Mouse (Mus musculus): ENCODE results near the gene Ndufa7.

Gene Ndufa7

DNA sequence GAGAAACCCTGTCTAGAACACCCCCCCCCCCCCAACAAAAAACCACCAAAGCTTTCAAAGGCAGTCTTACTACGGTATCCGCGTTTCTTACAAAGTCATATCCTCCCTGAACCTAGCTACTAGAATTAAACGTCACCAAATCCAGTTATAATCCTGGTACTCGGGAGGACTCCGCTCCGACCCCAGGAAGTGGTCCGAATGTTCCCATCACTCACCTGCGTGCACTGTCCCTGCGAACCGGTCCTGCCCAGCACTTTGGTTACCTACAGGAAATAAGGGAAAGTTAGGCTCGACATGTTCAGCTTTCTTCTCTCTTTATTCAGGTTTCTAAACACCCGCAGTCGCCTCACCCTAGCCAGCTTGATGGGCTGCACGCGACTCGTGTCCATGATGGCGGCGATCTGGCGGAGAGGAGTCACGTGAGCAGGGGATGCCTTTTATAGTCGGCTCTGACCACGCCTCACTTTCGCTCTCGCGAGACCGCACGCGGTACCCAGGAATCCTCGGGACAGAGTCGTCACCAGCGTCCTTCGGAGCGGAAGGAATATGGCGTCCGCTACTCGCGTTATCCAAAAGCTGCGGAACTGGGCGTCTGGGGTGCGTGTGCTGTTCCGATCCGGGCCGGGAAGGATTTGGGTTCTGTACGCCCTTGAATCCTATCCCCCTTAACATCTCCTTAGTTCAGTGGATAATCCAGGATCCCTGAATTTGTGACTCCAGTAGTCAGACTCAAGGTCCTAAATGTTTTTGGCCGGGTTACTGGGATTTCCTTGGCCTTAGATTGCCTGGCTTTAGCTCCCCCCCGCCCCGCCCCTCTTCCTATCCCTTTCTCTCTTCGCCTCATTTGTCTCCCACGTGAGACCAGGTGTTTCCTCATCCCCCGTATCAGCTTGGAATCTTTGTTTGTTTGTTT lies at the start of gene Ndufa7, which contains the start of gene Rps28:
TSS of gene Ndufa7 (plus strand) at position 489 of the 913 bp plus-strand sequence.
TSS of gene Rps28 (minus strand) at position 479 of the 913 bp plus-strand sequence.
- DNase-seq (ENCODE audit: low spot score) = peak; percentile 98

DNA sequence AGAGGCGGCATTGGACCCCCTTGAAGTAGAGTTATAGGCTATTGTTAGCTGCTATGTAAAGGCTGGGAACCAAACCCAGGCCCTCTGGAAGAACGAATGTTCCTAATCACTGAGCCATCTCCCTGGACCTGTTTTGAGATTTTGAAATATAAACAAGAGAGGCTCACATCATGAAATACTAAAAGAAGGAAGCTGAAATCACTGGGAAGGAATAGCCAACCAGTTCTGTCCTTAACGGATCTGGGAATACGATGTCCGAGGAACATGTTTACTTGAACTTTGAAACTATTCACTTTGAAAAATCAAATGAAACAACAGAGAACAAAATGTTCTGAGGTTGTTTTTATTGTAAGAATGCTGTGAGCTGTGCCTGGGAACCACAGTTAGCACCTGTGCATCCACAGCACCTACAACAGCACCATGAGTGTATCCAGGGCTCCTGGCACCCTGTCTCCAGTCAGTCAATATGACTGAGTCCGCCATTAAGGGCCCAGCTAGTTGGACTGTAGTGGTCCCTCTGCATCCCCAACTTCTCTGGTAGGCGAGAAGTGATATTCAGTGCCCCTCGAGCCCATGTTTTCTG lies 49.7 kb upstream of the Ndufa7 start:
- no peak for DNase-seq (ENCODE audit: low spot score)

DNA sequence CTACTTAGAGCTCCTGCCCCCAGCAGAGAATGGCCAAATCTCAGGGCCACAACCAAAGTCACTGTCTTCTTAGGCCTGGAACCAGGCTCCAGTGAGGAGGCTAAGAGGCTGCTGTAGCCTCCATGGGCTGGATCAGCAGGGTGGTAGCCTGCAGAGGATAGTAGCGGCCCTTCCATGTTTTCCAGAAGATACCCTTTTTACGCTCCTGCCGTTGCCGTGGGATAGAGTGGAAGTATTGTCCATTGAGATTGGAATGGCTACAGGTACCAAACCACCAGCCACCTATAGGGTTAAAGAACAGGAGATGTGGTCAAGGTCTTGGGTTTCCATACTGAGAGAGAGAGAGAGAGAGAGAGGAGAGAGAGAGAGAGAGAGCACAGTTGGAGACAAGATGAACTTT lies 49.1 kb upstream of the Ndufa7 start:
- no peak for DNase-seq (ENCODE audit: low spot score)

DNA sequence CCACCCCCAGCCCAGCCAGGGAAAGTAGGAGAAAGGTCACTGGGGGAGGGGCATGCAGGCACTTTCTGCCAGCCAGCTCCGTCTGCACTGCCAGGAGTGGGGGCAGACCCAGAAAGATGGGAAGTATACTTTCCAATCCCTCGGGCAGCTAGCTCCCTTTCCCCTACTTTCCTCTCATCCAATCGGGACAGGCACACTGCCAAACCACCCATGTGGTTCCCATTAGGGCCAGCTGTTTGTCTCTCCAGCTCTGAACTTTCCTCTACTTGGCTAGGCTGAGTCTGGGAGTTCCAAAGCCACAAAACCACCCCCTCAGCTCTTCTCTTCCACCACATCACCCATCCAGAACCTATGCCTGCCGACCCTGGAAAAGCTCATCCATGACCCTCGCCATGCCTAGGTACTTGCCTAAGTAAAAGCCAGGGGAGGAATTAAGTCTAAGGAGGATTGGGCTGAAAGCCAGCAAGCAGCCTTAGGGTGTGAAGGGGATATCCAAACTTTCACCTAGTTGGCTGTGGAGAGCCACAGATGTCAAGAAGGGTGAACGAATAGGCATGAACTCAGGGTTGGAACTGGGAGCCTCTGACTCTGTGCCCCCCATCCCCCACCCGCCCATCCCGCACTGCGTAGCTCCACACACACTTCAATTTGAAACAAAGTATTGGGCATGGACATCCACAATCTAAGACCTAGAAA lies 45.0 kb upstream of the Ndufa7 start:
- peak; percentile 87 for DNase-seq (ENCODE audit: low spot score)

DNA sequence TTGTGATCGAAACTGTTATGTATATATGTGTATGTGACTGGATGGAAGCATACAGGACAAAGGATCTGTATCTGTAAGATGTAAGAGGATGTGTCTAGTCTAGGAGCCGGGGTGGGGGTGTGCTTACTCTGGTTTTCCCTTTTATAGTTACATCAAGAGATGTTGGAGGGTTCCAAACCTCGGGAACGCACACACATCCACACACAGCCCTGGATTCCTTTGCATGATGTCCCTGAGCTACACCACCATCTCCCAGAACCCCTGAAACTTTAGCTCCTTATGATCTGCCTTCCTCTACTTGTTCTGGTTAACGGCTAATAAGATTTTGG lies 44.4 kb upstream of the Ndufa7 start:
- no peak for DNase-seq (ENCODE audit: low spot score)

DNA sequence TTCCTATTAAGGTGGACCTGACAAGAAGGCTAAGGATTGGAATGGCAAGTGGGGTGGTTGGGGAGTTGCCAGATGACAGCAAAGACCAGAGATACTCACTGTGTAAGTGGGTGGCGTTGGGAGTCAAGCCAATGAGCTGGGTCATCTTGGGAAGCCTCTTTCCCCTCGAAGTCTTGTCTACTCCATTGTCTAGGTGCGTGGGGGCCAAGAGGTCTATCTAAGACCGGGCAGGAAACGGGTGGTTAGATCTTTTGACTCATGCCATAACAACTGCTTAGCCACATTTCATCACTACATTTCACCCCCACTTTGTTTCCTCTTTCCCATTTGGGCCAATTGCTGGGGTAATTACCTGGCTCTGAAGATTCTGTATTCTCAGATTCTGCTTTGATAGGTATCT lies 43.9 kb upstream of the Ndufa7 start:
- peak; percentile 37 for DNase-seq (ENCODE audit: low spot score)

DNA sequence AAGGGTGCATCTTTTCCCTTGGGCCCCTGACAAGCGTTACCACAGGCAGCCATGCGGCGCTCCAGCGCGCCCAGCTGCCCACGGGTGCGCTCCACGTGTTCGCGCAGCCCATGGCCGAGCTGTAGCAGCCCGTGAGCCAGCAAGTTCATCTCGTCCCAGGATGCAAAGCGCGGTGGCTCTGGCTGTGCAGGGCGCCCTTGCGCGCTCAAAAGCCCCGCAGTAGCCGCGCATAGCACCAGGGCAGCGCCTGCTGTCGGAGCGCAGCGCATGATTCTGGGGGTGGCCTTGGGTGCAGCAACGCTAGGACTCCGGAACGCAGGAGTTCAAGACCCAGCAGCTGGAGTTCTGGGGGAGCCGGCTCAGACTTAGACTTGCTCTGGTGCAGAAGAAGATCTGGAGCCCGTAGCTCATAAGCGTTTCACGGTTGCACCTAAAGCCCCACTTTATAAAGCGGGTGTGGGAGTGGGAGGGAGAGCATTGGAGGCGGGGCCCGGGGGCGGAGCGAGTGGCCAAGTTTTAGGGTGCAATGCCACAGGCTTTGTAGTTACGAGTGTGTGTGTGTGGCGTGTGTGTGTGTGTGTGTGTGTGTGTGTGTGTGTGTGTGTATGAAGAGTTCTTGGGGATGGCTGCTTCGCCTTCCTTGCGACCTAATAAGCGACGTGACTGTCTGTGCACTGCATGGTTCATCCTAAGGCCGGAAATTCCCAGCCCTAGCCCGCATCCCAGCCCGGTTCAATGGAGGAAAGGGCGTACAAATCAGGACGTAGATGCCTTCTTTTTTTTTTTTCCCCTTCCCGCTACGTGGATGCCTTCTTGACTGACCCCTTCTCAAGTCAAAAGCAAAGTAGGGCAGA lies 43.0 kb upstream of the Ndufa7 start, which contains the start of gene Angptl4:
TSS of gene Angptl4 (minus strand) at position 707 of the 854 bp plus-strand sequence.
- DNase-seq (ENCODE audit: low spot score) = peak; percentile 55

DNA sequence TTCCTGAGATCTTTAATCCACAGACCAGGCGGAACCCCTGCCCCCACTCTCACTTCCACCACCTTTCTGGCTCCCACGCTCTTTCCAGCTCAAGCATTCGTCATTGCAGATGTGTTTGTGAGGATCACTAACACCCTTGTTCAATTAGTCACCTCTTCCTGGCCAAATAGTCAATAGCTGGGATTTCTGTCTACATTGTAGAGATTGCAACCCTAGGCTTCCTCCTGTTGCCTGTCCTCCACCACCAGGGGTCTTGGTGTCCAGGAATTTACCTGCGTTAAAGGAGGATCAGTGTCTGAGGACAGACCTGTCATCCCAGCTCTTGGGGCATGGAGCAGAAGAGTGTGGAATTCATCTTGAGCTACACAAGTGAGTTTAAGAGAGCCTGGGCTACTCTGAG lies 42.3 kb upstream of the Ndufa7 start:
- no peak for DNase-seq (ENCODE audit: low spot score)

DNA sequence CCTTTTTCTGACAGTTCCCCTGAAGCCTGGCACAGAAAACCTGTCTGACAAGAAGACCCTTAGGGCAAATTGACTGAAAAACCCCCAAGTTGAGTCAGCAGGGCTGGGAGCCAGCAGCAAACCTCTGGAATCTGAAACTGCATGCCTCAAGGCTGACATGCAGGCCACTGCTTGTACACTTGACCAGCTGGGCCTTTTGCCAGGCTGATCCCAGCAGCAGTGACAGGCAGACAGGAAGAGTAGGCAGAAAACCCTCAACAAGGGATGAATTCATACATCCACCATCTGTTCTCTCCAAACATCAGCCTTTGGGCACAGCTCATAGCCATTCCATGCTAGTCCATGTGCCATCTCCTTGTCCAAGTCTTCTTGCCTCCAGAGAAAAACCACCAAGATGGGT lies 41.0 kb upstream of the Ndufa7 start:
- peak; percentile 79 for DNase-seq (ENCODE audit: low spot score)

DNA sequence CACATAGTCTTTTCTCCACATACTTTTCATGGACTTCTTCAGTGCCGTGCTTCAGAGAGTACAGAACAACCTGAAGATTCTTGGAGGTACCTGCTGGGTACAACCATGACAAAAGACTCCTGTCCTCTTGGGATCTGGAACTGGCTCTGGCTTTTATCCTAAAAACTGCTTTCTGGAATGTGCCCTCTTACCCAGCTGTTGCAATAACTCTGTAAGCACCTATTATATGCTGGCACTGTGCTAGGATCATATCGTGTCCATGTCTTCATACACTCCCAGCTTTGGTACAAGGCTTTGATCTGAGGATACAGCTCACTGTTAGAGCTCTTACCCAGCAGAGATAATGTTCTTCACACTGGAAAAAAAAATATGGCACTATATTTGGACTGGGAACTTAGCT lies 39.4 kb upstream of the Ndufa7 start:
- DNase-seq (ENCODE audit: low spot score) = no peak

DNA sequence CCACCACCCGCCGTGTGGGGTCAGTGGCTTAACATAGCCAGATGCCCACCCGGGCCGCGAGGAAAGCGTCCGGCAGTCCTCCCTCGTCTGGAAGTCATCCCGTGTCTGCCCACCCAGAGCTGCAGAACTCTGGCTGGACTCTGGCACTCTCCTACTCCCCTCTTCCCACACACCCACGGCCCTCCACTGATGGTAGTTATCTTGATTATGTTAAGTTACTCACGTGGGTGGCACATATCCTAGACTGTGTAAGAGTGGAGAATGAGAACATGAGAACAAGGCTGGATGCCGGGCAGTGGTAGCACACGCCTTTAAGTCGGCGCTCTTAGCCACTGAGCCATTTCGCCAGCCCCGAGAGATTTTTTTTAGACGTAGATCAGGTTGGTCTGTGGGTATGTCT lies 38.0 kb upstream of the Ndufa7 start:
- no peak for DNase-seq (ENCODE audit: low spot score)

DNA sequence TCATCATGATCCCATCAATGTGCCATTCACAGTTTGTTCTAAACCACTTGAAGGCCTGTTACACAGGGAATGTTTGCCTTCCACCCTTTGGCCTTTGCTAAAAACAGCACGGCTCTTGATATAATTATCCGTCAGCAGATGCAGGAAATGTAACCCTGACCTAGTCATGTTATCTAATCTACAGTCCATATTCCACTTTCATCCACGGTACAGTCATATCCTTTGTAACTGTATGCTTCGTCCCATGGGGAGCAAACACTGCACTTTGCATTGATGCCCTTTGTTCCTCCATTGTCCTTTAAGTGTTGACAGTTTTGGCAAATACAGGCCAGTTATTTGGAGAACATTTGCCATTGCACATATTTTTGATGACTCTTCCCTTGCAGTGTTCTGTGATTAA lies 35.6 kb upstream of the Ndufa7 start:
- DNase-seq (ENCODE audit: low spot score) = no peak

DNA sequence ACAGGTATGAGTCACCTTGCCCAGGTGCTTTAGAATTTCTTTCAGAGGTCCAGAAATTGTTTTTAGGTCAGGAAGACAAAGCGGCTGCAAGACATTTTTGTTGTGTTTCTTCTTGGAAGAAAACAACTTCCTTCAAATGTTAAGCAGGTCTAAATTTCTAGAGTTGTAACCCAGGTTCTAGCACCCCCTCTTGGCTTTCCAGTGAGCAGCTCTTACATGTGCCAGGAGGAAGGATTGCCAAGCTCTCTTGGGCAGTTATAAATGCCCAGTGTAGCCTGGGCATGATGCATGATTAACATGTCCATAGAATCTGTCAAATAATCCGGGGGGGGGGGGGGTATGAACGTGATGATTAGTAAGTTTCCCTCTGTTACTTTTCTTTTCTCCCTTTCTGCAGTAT lies 26.1 kb upstream of the Ndufa7 start:
- DNase-seq (ENCODE audit: low spot score) = no peak

DNA sequence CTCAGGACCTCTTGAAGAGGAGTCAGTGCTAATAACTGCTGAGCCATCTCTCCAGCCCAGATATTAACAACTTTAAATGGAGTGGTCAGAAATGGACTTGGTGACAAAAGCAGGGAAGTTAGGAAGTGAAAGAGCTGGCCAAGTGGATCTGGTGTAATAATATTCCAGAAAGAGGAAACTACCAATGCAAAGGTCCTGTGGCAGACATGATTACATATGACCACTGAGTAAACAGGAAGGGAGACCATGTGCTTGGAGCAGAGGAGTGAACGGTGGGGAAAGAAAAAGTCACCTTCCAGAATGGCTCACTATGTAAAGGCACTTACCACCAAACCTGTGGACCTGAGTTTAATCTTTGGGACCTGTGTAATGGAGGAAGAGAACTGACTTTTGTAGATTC lies 25.1 kb upstream of the Ndufa7 start:
- DNase-seq (ENCODE audit: low spot score) = no peak

DNA sequence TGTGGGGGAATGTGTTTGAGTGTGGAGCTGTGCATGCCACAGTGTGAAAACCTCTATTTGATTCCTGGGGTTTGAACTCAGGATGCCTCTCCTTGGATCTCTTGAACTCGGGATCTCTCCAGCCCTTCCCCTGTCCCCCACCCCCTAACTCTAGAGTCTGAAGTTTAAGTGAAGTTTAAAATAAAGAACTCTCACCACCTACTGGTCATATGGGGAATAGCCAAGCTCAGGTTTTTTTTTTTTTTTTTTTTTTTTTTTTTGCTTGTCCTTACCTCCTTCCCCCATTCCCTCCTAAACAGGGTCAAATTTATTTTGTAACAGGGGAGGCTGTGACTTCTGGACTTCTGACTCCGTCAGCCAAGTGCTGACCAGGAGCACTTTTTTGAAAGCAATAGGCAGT lies 22.2 kb upstream of the Ndufa7 start:
- no peak for DNase-seq (ENCODE audit: low spot score)

DNA sequence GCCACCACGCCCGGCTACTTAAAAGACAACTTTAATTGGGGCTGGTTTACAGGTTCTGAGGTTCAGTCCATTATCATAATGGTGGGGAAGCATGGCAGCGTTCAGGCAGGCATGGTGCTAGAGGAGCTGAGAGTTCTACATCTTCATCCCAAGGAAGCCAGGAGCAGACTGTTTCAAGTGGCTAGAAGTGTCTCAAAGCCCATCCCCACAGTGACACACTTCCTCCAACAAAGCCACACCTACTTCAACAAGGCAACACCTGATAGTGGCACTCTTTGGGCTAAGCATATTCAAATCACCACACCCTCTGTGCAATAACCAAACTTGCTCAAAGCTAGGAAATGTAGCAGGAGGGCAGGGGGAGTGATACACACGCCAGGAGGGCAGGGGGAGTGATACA lies 20.2 kb upstream of the Ndufa7 start:
- no peak for DNase-seq (ENCODE audit: low spot score)

DNA sequence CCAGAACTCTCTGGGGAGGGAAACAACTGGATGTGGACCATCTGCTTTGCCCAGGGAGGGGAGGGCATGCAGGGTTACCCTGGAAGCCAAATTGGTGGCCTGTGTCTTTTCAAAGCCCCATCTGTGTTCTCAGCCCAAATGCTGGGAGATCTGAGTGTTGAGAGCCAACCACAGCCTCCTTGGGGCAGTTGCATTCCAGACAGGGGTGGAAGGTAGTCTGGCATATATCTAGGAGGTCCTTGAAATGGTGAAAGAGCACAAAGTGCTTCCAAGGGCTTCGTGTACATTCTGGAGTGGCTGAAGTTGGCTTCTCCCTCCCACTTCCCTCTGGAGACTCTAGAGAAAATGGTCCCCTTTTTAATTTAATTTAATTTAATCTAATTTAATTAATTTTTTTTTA lies 19.6 kb upstream of the Ndufa7 start:
- DNase-seq (ENCODE audit: low spot score) = no peak

DNA sequence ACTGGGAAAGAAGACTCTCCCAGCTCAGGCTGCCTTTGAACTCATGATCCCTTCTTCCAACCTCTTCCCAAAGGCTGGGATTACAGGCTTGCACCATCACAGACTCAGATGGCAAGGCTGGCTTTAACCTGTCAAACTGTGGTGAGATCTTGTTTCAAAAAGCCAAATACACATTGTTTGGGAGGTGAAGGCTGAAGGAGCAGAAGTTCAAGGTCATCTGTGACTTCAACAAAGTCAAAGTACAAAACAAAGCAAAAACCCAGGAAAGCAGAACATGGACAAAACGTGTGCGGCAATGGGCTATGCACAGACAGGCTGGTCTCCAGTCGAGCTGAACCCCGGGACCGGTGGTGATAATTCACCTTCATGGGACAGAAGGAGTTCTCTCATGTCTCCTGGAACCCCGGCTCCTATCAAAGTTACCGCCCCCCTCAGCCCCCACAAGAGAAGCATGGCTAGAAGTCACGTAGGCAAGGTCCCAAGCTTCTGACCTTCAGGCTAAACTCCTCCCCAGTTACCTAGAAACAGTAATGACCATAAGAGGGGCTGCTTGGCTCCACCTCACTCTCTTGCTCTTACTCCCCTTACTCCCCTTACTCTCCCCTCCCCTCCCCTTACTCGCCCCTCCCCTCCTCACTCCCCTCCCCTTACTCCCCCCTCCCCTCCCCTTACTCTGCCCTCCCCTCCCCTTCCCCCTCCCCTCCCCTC lies 17.0 kb upstream of the Ndufa7 start:
- DNase-seq (ENCODE audit: low spot score) = no peak

DNA sequence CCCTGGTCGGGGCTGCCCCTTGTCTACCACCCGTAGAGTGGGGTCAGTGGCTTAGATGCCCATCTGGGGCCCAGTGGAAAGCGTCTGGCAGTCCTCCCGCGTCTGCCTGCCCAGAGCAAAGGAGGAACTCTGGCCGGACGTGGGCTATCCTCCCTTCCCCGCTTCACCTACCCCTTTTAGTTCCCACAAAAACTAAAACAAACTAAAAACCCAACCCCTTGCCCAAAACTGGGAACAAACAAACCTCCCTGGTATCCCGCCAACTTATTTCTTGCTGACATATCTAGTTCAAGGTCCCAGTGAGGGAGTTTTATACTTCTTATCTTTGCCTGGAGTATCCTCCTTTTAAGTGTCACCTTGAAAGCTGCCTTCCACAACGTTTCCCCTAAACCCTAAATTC lies 16.2 kb upstream of the Ndufa7 start:
- DNase-seq (ENCODE audit: low spot score) = no peak

DNA sequence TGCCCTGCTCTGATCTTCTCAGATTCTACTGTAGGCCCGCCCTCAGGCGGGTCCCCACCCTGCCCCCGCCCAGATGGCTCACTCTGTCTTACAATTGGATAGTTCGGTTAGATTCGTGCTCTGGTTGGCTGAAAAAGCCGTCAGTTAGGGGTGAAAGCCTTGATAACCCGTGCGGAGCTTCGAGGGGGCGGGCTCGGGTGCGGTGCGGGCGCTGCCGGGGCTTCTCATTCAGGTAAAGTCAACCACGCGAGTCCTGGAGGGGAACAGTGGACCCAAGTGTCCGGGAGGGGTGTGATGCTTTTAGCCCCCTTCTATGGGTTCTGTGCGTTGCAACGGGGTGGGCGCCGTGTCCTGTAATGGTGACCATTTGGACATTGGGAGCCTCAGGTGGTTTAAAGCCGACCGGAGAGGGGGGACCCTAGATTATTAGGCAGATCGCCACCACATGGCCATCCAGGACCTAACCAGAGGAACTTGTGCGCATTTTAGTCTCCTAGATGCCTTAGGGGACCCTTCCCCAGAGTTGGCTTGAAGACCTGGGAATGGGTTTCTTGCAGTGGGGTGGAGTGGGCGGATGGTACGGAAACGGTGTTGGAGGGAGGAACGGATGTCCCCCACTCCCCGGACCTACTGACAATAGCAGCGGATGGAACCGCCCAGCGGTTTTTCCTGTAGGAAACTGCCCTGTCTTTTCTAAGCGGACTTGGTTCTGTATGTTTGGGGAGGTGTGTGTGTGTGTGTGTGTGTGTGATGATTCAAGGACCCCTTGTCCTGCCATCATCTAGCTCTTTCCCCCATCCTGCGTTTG lies 13.8 kb upstream of the Ndufa7 start, which contains the start of gene Kank3:
TSS of gene Kank3 (plus strand) at position 186 of the 808 bp plus-strand sequence.
- peak; percentile 93 for DNase-seq (ENCODE audit: low spot score)

DNA sequence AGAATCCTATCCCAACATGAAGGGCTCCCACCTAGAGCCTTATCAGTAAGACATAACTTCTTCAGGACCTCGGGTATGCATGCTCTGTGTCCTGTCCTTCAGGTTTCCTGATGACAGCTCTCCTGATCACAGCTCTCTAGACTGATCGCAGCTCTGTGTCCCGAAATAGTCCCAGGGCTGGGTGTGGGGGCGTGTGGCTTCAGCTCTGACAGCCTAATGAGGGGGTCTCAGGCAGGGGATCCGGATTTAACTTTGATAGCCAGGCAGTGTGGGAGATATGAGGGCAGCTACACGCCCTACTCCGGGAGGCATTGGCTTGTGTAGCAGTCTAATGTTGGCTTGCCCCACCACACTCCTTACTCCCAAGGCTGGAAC lies 13.2 kb upstream of the Ndufa7 start:
- DNase-seq (ENCODE audit: low spot score) = no peak

Data from urinary bladder, postnatal 25 days (tissue).